Mouse (Mus musculus): ENCODE results near the gene Chrna10. TPM values are rescaled to one million over a fixed set of nuclear protein-coding genes. Genes with fewer than 3 reads are reported as not detected.

The Chrna10 gene
- polyA plus RNA-seq (2012): 0.02 TPM in 1 of 2 replicates, not detected in the other

DNA sequence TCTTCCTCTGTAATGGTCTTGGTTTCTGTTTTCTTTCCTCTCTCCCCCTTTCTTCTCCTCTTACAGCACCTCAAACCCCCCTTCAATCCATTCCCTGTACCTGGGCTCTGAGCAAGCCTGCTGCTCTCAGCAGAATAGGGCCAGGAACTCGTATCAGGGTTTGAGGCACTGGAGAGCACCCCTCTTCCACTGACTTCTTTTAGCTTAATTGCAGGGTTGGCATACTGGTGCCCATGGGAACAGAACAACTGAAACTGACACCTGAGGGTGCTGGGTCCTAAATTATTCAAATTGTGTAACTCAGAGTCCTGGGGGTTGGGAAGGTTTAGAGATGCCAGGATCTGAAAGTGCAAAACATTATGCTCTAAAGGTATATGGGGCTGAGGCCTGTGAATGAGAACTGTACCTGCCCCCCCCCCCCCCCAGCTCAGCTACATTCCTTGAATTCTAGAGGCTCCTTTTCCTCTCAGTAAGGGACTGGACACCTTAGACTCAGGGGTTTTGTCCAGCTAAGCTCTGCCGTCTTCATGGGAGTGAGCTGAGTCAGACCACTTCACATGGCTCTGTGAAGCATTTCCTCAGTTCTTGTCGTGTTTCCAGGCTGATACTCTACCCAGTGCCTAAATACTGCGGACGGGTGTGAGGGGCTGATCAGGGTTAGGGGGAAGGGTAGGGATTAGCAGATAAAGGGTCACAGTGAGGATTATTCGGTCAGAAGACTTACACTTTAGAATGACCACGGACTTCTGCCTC lies at the start of gene Chrna10:
Gene Chrna10 (minus strand): TSS at position 250 of the 753 bp plus-strand sequence.
- Histone ChIP-seq H3K4me3 (replicated peaks) (no peak within 1 kb of the TSS), H3K36me3 (ENCODE audit: control insufficient read depth) (peaks cover 35% of the 10 kb centered on the region), H3K4me1 (ENCODE audit: control insufficient read depth) (peaks cover 12% of the 10 kb centered on the region), H3K27me3 (ENCODE audit: control insufficient read depth) (peaks cover 6% of the 10 kb centered on the region), H3K9me3 (ENCODE audit: control insufficient read depth, low read length) (no peaks in the 10 kb centered on the region)
- no peak for TF ChIP-seq TAL1 (IDR thresholded peaks at IDR 0.05; ENCODE audit: low read length)
- TF ChIP-seq GATA1 (IDR thresholded peaks at IDR 0.05; ENCODE audit: low read length): no peak

DNA sequence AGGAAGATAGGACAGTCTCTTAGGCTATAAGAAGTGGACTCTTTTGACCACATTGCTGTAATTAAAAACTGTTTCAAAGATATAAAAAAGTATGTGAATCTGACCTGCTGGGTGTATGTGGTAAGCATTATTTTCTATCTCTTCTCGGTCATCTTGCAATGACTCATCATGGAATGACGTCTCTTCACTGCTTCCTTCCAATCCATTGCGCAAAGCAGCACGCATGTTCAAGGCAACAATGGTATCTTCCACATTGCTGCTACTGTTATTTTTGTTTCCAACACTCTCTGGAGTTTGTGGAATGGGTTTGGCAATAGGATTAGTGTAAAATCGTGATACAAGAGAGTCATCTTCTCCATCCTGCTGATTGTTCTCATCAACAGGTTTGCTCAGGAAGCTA lies 37.1 kb upstream of the Chrna10 start:
- peaks cover 93% of the 10 kb centered on the region for H3K36me3 ChIP-seq (ENCODE audit: control insufficient read depth)

DNA sequence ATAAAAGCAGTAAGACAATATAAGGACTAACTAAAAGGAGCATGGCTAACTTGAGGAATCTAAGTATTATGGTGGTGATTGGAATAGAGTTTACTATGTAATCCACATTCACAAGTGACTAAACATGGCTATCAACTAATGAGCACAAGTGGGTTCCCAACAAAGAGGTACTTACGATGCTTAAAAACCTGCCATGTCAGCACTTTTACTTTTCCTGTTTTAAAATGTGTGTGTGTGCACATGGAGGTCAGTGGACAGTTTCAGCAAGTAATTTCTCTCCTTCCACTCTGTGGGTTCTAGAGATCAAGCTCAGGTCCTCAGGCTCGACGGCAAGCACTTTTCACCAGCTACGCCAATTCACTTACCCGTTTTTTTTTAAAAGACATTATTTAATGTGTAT lies 21.3 kb upstream of the Chrna10 start:
- Histone ChIP-seq H3K27me3 (ENCODE audit: control insufficient read depth) (no peaks in the 10 kb centered on the region), H3K9me3 (ENCODE audit: control insufficient read depth, low read length) (no peaks in the 10 kb centered on the region), H3K36me3 (ENCODE audit: control insufficient read depth) (peaks cover 96% of the 10 kb centered on the region), H3K4me3 (replicated peaks) (no peak overlapping the region), H3K4me1 (ENCODE audit: control insufficient read depth) (no peaks in the 10 kb centered on the region)
- TF ChIP-seq TAL1 (IDR thresholded peaks at IDR 0.05; ENCODE audit: low read length) (no peak), GATA1 (IDR thresholded peaks at IDR 0.05; ENCODE audit: low read length) (no peak)

More for the DNA sequence above, 37.1 kb upstream of the Chrna10 start:
- no peaks in the 10 kb centered on the region for H3K9me3 ChIP-seq (ENCODE audit: control insufficient read depth, low read length)
- H3K4me1 ChIP-seq (ENCODE audit: control insufficient read depth): no peaks in the 10 kb centered on the region
- H3K4me3 ChIP-seq (replicated peaks): no peak overlapping the region
- no peaks in the 10 kb centered on the region for H3K27me3 ChIP-seq (ENCODE audit: control insufficient read depth)
- no peak for TF ChIP-seq GATA1 (IDR thresholded peaks at IDR 0.05; ENCODE audit: low read length)
- no peak for TF ChIP-seq TAL1 (IDR thresholded peaks at IDR 0.05; ENCODE audit: low read length)

DNA sequence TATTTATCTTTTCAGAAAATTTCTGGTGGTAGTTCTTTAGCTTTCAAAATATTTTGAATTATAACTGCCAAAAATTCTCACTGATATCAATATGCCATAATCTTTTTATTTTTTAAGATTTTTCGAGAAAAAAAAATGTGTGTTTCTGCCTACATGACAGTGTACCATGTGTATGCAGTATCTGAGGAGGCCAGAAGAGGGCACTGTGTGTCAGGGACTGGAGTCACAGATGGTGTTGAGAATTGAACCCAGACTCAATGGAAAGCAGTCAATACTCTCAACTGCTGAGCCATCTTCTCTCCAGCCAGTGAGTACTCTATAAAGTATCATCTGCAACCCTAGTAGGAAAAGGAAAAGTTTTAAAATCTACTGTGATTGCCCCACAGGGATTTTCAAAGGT lies 20.8 kb upstream of the Chrna10 start:
- TF ChIP-seq TAL1 (IDR thresholded peaks at IDR 0.05; ENCODE audit: low read length): no peak
- TF ChIP-seq GATA1 (IDR thresholded peaks at IDR 0.05; ENCODE audit: low read length): no peak
- H3K4me1 ChIP-seq (ENCODE audit: control insufficient read depth): no peaks in the 10 kb centered on the region
- H3K36me3 ChIP-seq (ENCODE audit: control insufficient read depth): peaks cover 97% of the 10 kb centered on the region
- H3K9me3 ChIP-seq (ENCODE audit: control insufficient read depth, low read length): no peaks in the 10 kb centered on the region
- H3K4me3 ChIP-seq (replicated peaks): no peak overlapping the region
- H3K27me3 ChIP-seq (ENCODE audit: control insufficient read depth): no peaks in the 10 kb centered on the region

DNA sequence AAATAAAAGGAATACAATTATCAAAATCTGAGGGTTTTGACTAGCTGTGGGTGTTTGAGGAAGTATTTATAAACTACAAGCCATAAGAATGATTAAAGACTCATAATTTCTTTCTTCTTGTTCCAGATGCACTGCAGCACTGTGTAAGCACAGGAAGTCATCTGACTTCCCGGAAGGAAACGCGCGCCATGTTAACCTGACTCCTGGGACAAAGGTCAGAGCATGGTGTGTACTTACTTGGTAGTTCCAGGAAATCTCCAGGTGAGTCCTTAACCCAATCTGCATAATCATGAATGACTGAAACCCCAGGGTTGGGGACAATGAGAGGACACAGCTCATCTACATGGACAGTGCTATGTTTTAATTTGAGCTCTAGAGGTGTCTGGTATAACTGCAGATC lies 15.8 kb upstream of the Chrna10 start:
- Histone ChIP-seq H3K27me3 (ENCODE audit: control insufficient read depth) (no peaks in the 10 kb centered on the region), H3K4me3 (replicated peaks) (no peak overlapping the region), H3K9me3 (ENCODE audit: control insufficient read depth, low read length) (no peaks in the 10 kb centered on the region), H3K36me3 (ENCODE audit: control insufficient read depth) (peaks cover 95% of the 10 kb centered on the region), H3K4me1 (ENCODE audit: control insufficient read depth) (no peaks in the 10 kb centered on the region)
- TF ChIP-seq TAL1 (IDR thresholded peaks at IDR 0.05; ENCODE audit: low read length) (no peak), GATA1 (IDR thresholded peaks at IDR 0.05; ENCODE audit: low read length) (no peak)

DNA sequence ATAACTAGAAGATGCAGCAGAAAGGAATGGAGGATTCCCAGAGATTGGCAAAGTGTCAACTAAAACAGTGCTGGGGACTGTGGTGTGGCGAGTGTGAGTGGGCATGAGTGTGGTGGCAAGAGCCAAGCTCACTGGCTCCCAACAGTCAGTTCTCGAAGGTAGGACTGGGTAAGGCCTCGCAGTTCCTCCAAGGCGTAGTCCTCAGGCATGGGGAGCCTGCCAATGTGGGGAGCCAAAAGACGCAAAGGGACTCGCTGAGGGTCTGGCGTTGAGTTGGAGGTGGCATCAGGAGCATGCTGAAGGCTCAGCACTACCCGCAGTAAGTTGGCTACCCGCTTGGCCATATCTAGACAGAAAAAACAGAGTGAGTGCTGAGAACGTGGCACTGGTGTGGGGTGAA lies 3.7 kb upstream of the Chrna10 start:
- no peaks in the 10 kb centered on the region for H3K4me1 ChIP-seq (ENCODE audit: control insufficient read depth)
- TF ChIP-seq TAL1 (IDR thresholded peaks at IDR 0.05; ENCODE audit: low read length) (no peak), GATA1 (IDR thresholded peaks at IDR 0.05; ENCODE audit: low read length) (no peak)
- H3K4me3 ChIP-seq (replicated peaks): no peak overlapping the region
- H3K36me3 ChIP-seq (ENCODE audit: control insufficient read depth): peaks cover 71% of the 10 kb centered on the region
- no peaks in the 10 kb centered on the region for H3K9me3 ChIP-seq (ENCODE audit: control insufficient read depth, low read length)
- H3K27me3 ChIP-seq (ENCODE audit: control insufficient read depth): no peaks in the 10 kb centered on the region

DNA sequence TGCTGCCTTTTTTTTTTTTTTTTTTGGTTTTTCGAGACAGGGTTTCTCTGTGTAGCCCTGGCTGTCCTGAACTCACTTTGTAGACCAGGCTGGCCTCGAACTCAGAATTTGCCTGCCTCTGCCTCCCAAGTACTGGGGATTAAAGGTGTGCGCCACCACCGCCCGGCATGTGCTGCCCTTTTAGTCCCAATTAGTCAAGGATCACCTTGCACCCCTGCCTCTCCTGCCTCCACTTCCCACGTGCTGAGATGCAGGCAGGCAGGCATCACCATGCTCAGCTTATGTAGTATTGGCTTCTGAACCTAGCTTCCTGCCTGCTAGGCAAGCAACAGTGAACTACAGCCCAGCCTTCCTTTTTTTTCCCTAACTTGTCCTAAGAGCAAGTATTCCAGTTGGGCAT lies 754 bp upstream of the Chrna10 start:
- H3K4me3 ChIP-seq (replicated peaks): no peak overlapping the region
- H3K27me3 ChIP-seq (ENCODE audit: control insufficient read depth): peaks cover 6% of the 10 kb centered on the region
- peaks cover 42% of the 10 kb centered on the region for H3K36me3 ChIP-seq (ENCODE audit: control insufficient read depth)
- H3K9me3 ChIP-seq (ENCODE audit: control insufficient read depth, low read length): no peaks in the 10 kb centered on the region
- TF ChIP-seq TAL1 (IDR thresholded peaks at IDR 0.05; ENCODE audit: low read length) (no peak), GATA1 (IDR thresholded peaks at IDR 0.05; ENCODE audit: low read length) (no peak)
- peaks cover 12% of the 10 kb centered on the region for H3K4me1 ChIP-seq (ENCODE audit: control insufficient read depth)

DNA sequence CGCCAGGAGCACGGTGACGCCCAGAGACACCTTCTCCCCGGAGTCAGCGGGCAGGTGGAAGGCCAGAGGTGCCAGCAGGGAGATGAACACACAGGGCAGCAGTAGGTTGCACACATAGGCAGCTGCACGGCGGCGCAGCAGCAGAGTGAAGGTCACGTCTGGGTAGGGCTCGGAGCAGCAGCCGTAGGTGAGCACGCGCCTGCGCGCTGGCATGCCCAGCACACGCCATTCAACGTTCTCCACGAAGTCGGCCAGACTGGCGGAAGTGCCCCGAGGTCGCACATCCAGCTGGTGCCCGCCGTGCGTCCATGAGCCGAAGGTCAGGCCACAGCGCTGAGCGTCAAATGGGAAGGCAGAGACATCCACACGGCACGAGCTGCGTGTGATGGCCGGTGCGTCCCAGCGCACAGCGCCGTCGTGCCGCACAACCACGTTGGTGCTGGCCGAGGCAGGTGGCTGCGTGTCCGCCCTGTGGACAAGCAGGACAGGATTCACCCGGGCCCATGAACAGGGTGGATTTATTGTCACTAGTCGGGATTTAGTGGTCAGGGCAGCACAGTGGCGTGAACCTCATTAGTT lies 3.4 kb downstream of the Chrna10 start:
- Histone ChIP-seq H3K27me3 (ENCODE audit: control insufficient read depth) (peaks cover 6% of the 10 kb centered on the region), H3K4me3 (replicated peaks) (no peak overlapping the region), H3K9me3 (ENCODE audit: control insufficient read depth, low read length) (no peaks in the 10 kb centered on the region), H3K4me1 (ENCODE audit: control insufficient read depth) (peaks cover 12% of the 10 kb centered on the region), H3K36me3 (ENCODE audit: control insufficient read depth) (peaks cover under 1% of the 10 kb centered on the region)
- TF ChIP-seq GATA1 (IDR thresholded peaks at IDR 0.05; ENCODE audit: low read length): no peak
- no peak for TF ChIP-seq TAL1 (IDR thresholded peaks at IDR 0.05; ENCODE audit: low read length)

DNA sequence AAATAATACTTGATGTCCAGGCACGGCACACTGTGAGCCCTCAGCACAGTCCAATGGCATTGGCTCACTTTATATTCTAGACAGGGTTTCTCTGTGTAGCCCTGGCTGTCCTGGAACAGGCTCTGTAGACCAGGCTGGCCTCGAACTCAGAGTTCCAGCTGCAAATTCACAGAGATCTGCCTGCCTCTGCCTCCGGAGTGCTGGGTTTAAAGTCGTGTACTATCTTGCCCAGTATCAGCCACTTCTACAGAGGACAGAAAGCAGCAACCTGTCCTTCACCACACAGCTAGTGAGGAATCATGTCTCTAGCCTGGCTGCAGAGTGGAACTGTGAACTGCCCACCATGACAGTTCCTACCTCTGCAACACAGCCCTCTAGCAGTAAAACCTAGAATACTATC lies 6.9 kb downstream of the Chrna10 start:
- peaks cover 9% of the 10 kb centered on the region for H3K27me3 ChIP-seq (ENCODE audit: control insufficient read depth)
- no peaks in the 10 kb centered on the region for H3K36me3 ChIP-seq (ENCODE audit: control insufficient read depth)
- H3K4me3 ChIP-seq (replicated peaks): no peak overlapping the region
- peaks cover 20% of the 10 kb centered on the region for H3K4me1 ChIP-seq (ENCODE audit: control insufficient read depth)
- TF ChIP-seq TAL1 (IDR thresholded peaks at IDR 0.05; ENCODE audit: low read length) (no peak), GATA1 (IDR thresholded peaks at IDR 0.05; ENCODE audit: low read length) (no peak)
- H3K9me3 ChIP-seq (ENCODE audit: control insufficient read depth, low read length): no peaks in the 10 kb centered on the region

All from erythroblast, embryonic 14.5 days (primary cell).